ENCODE assay signal across 8 mouse cellular contexts in the genomic region with DNA sequence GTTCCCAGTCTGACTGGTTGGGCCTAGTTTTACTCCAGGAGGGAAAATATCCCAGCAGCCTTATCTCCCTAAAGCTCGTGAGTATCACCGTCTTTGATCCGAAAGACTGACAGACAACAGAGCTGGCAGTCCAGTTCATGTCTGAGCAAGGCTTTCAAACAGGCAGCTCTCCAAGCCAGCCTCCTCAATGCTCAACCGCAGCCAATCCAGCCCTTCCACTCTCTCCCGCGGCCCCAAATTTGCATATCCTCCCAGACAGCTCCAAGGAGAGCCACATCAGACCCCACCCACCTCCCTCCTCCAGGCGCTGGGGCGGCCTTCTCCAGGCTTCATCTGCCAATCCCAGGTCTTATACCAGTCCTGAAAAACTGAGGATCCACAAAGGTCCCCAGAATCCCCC. TPM values are rescaled to one million over a fixed set of nuclear protein-coding genes. Genes with fewer than 3 reads are reported as not detected.
DNase-seq lines count a peak whose midpoint lies in the region; ATAC-seq lines count a peak whose summit lies in the region.

No protein-coding gene starts in this region.

- DNase-seq in MN1 (ENCODE audit: low spot score), result peak; percentile 82
- peak; percentile 58 for DNase-seq in embryo, embryonic 11.5 days (ENCODE audit: low read depth, low spot score)
- peak; percentile 79 for DNase-seq in gastrocnemius, postnatal 14 days
- peak; percentile 23 to 68 for DNase-seq in left cerebral cortex, adult 8-10 months (ENCODE audit: low spot score in 2 of 2)
- DNase-seq in lung, postnatal 4 days, result peak; percentile 83 to 88
- DNase-seq in right cerebral cortex, postnatal 14 days, result peak; percentile 59
- no peak for DNase-seq in cerebellum, adult 11-12 months

- H3K9me3 ChIP-seq in hindbrain, embryonic 16.5 days (ENCODE audit: control insufficient read depth, low read length), result no peaks in the 10 kb centered on the region

- peaks cover 10% of the 10 kb centered on the region for H3K4me1 ChIP-seq in hindbrain, embryonic 16.5 days (ENCODE audit: control insufficient read depth, insufficient read depth, low read depth, low read length)

- H3K27me3 ChIP-seq in hindbrain, embryonic 16.5 days (replicated peaks; ENCODE audit: control insufficient read depth, insufficient read depth, low read length), result no peaks in the 10 kb centered on the region

- H3K27ac ChIP-seq in hindbrain, embryonic 16.5 days (ENCODE audit: low read depth, low read length), result no peak overlapping the region

- peak overlapping the region; percentile 48 for H3K4me2 ChIP-seq in hindbrain, embryonic 16.5 days (ENCODE audit: low read length)

- H3K36me3 ChIP-seq in hindbrain, embryonic 16.5 days (ENCODE audit: control insufficient read depth, insufficient read depth, low read length), result no peaks in the 10 kb centered on the region

- no peak overlapping the region for H3K4me3 ChIP-seq in hindbrain, embryonic 16.5 days (ENCODE audit: low read length)

- peak overlapping the region; percentile 31; the same call in 1 of the 2 replicates for H3K9ac ChIP-seq in hindbrain, embryonic 16.5 days (ENCODE audit: low read depth, low read length)

- peak; percentile 80 for ATAC-seq in hindbrain, embryonic 16.5 days

- 2% methylated on average over 8 of the region's 8 CpGs for WGBS in hindbrain, embryonic 16.5 days

- intact Hi-C loops in gastrocnemius, postnatal 14 days (cut with DNase I; ENCODE audit: low total_unique reads), result no loop called here

RNA-seq across cellular contexts. Expression of gene Mab21l3, which starts 12.7 kb away (rescaled TPM):
- not detected for total RNA-seq in gastrocnemius, postnatal 14 days (2021)
- polyA plus RNA-seq in hindbrain, embryonic 16.5 days (2015; fragmentation: Nextera tagmentation; extraction: Ambion mirVana), result 0.16 TPM in 2 replicates
- total RNA-seq in left cerebral cortex, adult 8-10 months (2022), result under 1 TPM; 0.11 to 0.51 (median 0.27) TPM
